Mouse (Mus musculus) kidney, adult 2 months (tissue): Measurements from ENCODE around the gene Dnmt3l. TPM values are rescaled to one million over a fixed set of nuclear protein-coding genes. Genes with fewer than 3 reads are reported as not detected.
A peak's percentile ranks its signal among the peaks of the same experiment; 100 is the strongest.

ENCODE experiments used
- DNase-seq: peaks from one replicate; pipeline ENCODE4 v3.0.0; 2021
- H3K27ac ChIP-seq: fragments of 200-500 bp; 2 replicates; pipeline ENCODE4 v1.5.1; 2012; ENCODE audit warnings: low read depth, low read length, control low read depth, inconsistent platforms; ENCODE audit not compliant: insufficient read depth
- H3K27me3 ChIP-seq: fragments of 200-500 bp; replicated peaks from 2 replicates; pipeline ENCODE4 v1.6.1; 2012; ENCODE audit warnings: mild to moderate bottlenecking, moderate library complexity, low read length, inconsistent platforms; ENCODE audit not compliant: control insufficient read depth, insufficient read depth
- H3K36me3 ChIP-seq: fragments of 200-500 bp; 2 replicates; pipeline ENCODE4 v1.6.1; 2012; ENCODE audit warnings: mild to moderate bottlenecking, moderate library complexity, low read length, inconsistent platforms; ENCODE audit not compliant: control insufficient read depth, insufficient read depth
- H3K4me1 ChIP-seq: fragments of 200-500 bp; 2 replicates; pipeline ENCODE4 v1.6.1; 2011; ENCODE audit warnings: low read length; ENCODE audit not compliant: control insufficient read depth, insufficient read depth
- H3K4me3 ChIP-seq: fragments of 200-500 bp; 2 replicates; pipeline ENCODE4 v1.5.1; 2011; ENCODE audit warnings: mild to moderate bottlenecking, low read depth, low read length, control low read depth; ENCODE audit not compliant: insufficient read depth
- CTCF ChIP-seq: fragments of 200-500 bp; conservative IDR thresholded peaks from 2 replicates; pipeline ENCODE4 v1.5.1; 2011; ENCODE audit warnings: low read depth, mild to moderate bottlenecking, control low read depth, low read length, moderate library complexity, mixed read lengths; ENCODE audit not compliant: insufficient read depth, insufficient read length
- POLR2A ChIP-seq: fragments of 200-500 bp; IDR thresholded peaks from one replicate; pipeline ENCODE4 v1.6.1; 2011; ENCODE audit warnings: low read depth, low read length, control low read depth
- WGBS: fragments of 180-500 bp; shearing (Covaris S2); methylation state at CpG from one replicate; pipeline ENCODE4 v1.1.7; 2018; 5-methylcytosine and 5-hydroxymethylcytosine counted together
- polyA plus RNA-seq: library from polyadenylated mRNA; depleted of rRNA; stranded (reverse); fragments of >200 nt; gene quantifications from 2 replicates; pipeline ENCODE4 v1.2.3, GENCODE M21; 2012

Gene Dnmt3l
- polyA plus RNA-seq, 1 experiment, result 0.34 TPM

DNA sequence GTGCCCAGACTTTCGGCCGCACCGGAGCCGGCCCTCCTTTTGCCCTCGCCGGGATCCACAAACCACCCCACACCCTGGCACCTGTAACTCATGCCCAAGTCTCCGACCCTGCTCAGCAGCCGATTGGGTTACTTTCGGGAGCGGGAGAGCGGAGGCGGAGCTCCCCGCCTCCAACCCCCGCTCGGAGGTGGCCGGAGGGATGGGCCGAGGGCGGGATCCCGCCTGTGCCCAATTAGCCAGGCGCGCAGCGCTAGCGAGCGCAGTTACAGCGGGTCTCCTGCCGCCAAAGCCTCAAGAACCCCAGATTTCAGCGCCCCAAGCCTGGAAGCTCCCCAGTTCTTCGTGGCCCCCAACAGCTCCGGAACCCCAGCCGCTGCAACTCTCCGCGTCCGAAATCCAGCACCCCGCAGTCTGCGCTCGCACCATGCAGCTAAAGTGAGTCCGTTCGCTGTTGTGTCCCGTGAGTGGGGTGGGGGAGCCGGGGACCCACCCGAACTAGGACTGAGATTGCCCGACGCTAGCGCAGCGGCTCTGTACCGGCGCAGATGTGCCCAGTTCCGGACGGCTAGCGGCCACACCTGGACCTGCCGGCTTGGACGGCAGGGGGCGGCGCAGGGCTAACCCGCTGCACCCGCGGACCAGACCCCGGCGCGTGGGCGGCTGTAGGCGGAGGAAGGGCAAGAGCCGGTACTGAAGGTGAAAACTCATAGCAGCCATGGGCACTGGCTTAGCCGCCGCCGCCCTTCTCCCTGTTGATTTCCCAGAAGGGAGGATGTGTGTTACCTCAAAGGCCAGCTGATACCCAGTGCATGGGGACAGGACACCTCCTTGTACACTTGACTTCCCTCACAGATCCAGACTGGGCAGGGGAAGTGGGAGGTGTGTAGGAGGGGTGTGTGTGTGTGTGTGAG, 27.6 kb downstream of the Dnmt3l start, which contains the start of gene Icosl:
TSS of gene Icosl (plus strand) at position 202 of the 911 bp plus-strand sequence.
- TF ChIP-seq POLR2A (peak; percentile 59), CTCF (peak; percentile 53)
- under 1% methylated on average over 66 of the region's 66 CpGs for WGBS
- no peaks in the 10 kb centered on the region; the same call in 1 of the 2 replicates for H3K36me3 ChIP-seq
- peaks cover 2% of the 10 kb centered on the region; the same call in 1 of the 2 replicates for H3K4me1 ChIP-seq
- H3K4me3 ChIP-seq, result peak within 1 kb of the TSS; percentile 94
- peak within 1 kb of the TSS; percentile 63 for H3K27ac ChIP-seq
- DNase-seq, result peak; percentile 89
- H3K27me3 ChIP-seq, result no peaks in the 10 kb centered on the region

DNA sequence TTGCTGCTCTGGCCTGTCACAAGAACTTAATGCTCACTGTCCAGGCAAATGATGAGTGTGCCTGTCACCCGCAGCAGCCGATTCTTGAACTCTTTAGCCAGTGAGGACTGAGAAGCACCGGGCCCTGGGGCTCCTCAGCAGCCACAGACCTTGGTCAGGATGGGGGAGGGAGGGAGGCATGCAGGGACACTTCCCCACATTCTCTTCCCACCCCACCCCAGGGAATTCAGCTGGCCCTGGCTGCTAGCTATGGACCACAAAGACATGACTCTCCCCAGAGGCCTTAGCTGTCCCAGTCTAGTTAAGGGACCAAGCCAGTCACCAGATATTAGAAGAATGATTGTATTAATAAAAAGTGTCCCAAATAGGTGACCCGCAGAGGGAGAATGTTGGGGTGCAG, 32.4 kb downstream of the Dnmt3l start:
- no peak for DNase-seq
- Histone ChIP-seq H3K4me1 (peaks cover 2% of the 10 kb centered on the region; the same call in 1 of the 2 replicates), H3K27me3 (no peaks in the 10 kb centered on the region), H3K36me3 (no peaks in the 10 kb centered on the region; the same call in 1 of the 2 replicates), H3K4me3 (no peak overlapping the region), H3K27ac (no peak overlapping the region)
- WGBS, result 71% methylated on average over 4 of the region's 4 CpGs
- TF ChIP-seq CTCF, result no peak
- TF ChIP-seq POLR2A, result no peak

DNA sequence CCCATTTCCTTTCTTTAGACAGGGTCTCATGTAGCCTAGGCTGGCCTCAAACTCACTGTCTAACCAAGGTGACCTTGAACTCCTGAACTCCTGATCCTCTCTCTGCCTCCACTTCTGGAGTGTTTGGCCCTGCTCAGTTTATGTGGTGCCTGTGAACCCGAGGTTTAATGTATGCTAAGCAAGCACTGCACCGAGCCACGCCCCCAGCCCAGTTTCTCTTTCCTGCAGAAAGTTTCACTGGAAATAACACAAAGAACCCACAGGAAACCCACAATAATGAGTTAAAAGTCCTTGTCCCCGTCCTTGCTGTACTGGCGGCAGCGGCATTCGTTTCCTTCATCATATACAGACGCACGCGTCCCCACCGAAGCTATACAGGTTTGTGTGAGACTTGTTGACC, 33.2 kb downstream of the Dnmt3l start:
- H3K4me3 ChIP-seq, result no peak overlapping the region
- H3K4me1 ChIP-seq, result no peaks in the 10 kb centered on the region
- no peaks in the 10 kb centered on the region for H3K27me3 ChIP-seq
- DNase-seq, result no peak
- no peaks in the 10 kb centered on the region; the same call in 1 of the 2 replicates for H3K36me3 ChIP-seq
- 85% methylated on average over 11 of the region's 11 CpGs for WGBS
- no peak overlapping the region for H3K27ac ChIP-seq
- TF ChIP-seq CTCF (no peak), POLR2A (no peak)

DNA sequence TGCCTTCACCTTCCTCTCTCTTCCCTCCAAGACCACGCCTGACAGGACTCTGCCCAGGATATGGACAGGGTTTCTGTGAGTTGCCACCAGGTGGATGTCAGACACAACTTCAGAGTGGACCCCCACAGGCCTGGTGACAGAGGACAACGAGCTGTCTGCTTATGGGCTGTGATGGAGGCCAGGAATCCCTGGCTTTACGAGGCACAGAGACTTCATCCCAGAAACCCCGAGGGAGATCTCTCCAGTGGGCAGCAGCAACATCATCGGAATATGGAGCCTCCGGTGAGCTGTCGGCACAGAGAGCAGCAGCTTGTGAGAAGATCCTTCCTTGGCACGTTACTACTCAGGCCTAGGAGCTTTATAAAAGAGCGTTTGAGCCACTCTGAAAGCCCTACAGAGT, 36.1 kb downstream of the Dnmt3l start:
- Histone ChIP-seq H3K4me1 (no peaks in the 10 kb centered on the region), H3K27ac (no peak overlapping the region), H3K27me3 (no peaks in the 10 kb centered on the region), H3K36me3 (no peaks in the 10 kb centered on the region; the same call in 1 of the 2 replicates), H3K4me3 (no peak overlapping the region)
- WGBS, result 85% methylated on average over 9 of the region's 9 CpGs
- TF ChIP-seq POLR2A (no peak), CTCF (no peak)
- DNase-seq, result no peak

DNA sequence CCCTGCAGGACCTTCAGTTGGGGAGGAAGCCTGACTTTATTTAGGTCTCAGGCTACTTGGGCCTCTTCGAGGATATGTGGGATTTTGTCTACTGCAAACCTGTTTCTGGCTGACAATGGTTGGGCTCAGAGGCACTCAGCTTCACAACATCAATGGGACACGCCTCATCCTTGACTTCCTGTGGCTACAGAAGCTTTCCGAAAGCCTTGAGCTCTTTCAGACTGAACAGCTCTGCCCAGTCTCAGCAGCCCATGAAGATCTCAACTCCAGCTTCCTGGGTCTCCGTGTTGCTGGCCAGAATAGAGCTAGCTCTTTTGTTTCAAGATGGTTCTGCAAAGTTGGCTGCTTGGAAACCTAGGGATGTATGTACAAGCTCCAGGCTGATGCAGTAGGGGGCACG, 36.5 kb downstream of the Dnmt3l start:
- Histone ChIP-seq H3K27me3 (no peaks in the 10 kb centered on the region), H3K4me1 (no peaks in the 10 kb centered on the region), H3K27ac (no peak overlapping the region), H3K4me3 (no peak overlapping the region), H3K36me3 (no peaks in the 10 kb centered on the region; the same call in 1 of the 2 replicates)
- no peak for DNase-seq
- WGBS, result 74% methylated on average over 5 of the region's 5 CpGs
- TF ChIP-seq POLR2A (no peak), CTCF (no peak)

DNA sequence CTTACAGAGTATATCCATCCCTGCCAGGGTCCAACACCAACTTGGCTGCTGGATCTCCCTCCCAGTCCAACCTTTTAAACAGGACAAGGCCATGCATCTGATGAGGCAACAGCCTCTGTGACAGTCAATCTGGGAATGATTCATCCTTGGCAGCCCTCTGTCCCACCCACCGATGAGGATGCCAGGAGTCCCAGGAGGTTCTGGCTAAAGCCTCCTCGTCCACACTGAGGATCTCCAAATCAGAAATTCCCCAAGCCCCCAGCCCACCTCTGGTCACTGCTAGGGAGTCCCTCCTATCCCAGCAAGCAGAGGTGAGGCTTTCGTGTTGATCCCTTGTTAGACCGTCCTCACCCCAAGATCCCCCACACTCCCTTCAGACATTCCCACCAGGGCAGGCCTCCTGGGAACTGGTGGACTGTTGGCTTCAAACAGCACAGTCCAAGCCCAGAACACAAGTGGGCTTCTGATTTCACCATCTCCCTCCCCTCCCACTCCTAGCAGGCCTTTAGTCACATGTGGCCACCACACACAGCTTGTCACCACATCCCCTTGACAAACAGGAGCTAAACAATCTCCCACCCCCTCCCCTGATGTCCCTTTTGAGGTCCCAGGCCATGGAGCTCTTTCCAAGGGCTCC, 38.3 kb downstream of the Dnmt3l start:
- Histone ChIP-seq H3K4me1 (no peaks in the 10 kb centered on the region), H3K27me3 (no peaks in the 10 kb centered on the region), H3K36me3 (no peaks in the 10 kb centered on the region), H3K27ac (no peak overlapping the region), H3K4me3 (no peak overlapping the region)
- no peak for DNase-seq
- WGBS, result 79% methylated on average over 4 of the region's 4 CpGs
- TF ChIP-seq POLR2A (no peak), CTCF (no peak)

DNA sequence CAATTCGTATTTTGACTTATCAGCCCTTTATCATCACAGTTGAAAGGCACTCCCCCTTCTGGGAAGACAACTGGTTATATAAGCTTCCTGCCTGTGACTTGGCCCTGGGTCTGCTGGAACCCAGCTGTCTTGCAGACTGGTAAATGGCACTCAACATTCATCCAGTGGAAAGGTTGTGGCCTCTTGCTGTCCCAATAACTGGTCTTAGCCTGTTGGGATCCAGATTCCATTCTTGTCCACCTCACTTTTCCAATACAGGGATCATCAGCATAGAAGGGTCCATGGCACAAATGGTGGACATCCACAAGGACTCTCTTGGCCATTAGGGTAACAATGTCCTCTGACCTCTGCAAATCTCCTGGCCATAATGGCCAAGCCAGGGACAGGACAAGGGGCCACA, 42.3 kb downstream of the Dnmt3l start:
- Histone ChIP-seq H3K4me3 (no peak overlapping the region), H3K27me3 (no peaks in the 10 kb centered on the region), H3K4me1 (no peaks in the 10 kb centered on the region), H3K27ac (no peak overlapping the region), H3K36me3 (no peaks in the 10 kb centered on the region)
- 64% methylated on average over 1 of the region's 1 CpGs for WGBS
- no peak for DNase-seq
- TF ChIP-seq POLR2A, result no peak
